Comparison of ENCODE assay signal across 13 mouse cellular contexts in the genomic region with DNA sequence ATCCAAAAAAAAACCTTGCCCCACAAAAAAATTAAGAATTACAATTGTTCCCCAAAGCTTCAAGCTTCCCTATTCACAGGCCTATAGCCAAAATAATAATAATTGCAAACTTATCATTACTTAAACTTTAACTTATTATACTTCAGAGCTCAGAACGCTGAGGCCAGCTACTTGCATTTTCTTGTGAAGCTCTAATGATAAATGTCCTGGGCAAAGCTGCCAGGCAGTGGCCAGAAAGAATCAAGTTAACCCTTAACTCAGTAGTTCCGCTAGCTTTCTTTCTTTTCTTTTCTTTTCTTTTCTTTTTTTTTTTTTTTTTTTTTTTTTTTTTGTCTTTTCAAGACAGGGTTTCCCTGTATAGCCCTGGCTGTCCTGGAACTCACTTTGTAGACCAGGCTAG. TPM values are rescaled to one million over a fixed set of nuclear protein-coding genes. Genes with fewer than 3 reads are reported as not detected.
"Had no signal": no experiment of that assay in that cellular context is flagged by ENCODE, and none has a peak within 500 bp of the region (broad histone marks: within the 10 kb centered on the region; RNA-seq: fewer than 3 reads in every experiment).

No protein-coding gene starts in this region.

RNA-seq across cellular contexts. Expression of a gene that starts 4.4 kb away (rescaled TPM):
- polyA plus RNA-seq: neural tube, embryonic 13.5 days; neural tube, embryonic 14.5 days; small intestine, adult 2 months; spleen, adult 2 months; stomach, embryonic 14.5 days; stomach, embryonic 15.5 days; stomach, embryonic 16.5 days; stomach, postnatal 0 days; testis, adult 2 months; thymus, adult 2 months; thymus, postnatal 0 days; urinary bladder, adult 2 months had no signal

RNA-seq across cellular contexts. Expression of a gene that starts 37.2 kb away (rescaled TPM):
- polyA plus RNA-seq: neural tube, embryonic 13.5 days; neural tube, embryonic 14.5 days; neural tube, embryonic 15.5 days; small intestine, adult 2 months; spleen, adult 2 months; stomach, embryonic 14.5 days; stomach, embryonic 15.5 days; stomach, embryonic 16.5 days; stomach, postnatal 0 days; thymus, adult 2 months; thymus, postnatal 0 days; urinary bladder, adult 2 months had no signal

RNA-seq across cellular contexts. Expression of a gene that starts 55.2 kb away (rescaled TPM):
- polyA plus RNA-seq: neural tube, embryonic 13.5 days; neural tube, embryonic 14.5 days; neural tube, embryonic 15.5 days; small intestine, adult 2 months; spleen, adult 2 months; stomach, embryonic 14.5 days; stomach, embryonic 15.5 days; stomach, embryonic 16.5 days; stomach, postnatal 0 days; testis, adult 2 months; thymus, adult 2 months; thymus, postnatal 0 days; urinary bladder, adult 2 months had no signal
